Mouse (Mus musculus): Measurements from ENCODE around the gene Ggta1.
A peak's percentile ranks its signal among the peaks of the same experiment; 100 is the strongest.

Gene Ggta1

GRCm38 (mm10) chr2:35462791-35463281 is at the start of gene Ggta1:
Ggta1 (minus strand) TSS chr2:35463231.
- no peak for DNase-seq (ENCODE audit: low spot score)

- no peak for DNase-seq (ENCODE audit: low spot score)
Observed at GRCm38 (mm10) chr2:35512226-35512625, 49.2 kb upstream of the Ggta1 start.

GRCm38 (mm10) chr2:35510920-35511319 is 47.9 kb upstream of the Ggta1 start:
- no peak for DNase-seq (ENCODE audit: low spot score)

GRCm38 (mm10) chr2:35509888-35510287 is 46.9 kb upstream of the Ggta1 start:
- no peak for DNase-seq (ENCODE audit: low spot score)

GRCm38 (mm10) chr2:35509343-35509667 is 46.3 kb upstream of the Ggta1 start:
- no peak for DNase-seq (ENCODE audit: low spot score)

- DNase-seq (ENCODE audit: low spot score), result peak; percentile 52
Observed at GRCm38 (mm10) chr2:35508597-35509342, 45.7 kb upstream of the Ggta1 start.

GRCm38 (mm10) chr2:35507191-35507511 is 44.1 kb upstream of the Ggta1 start:
- DNase-seq (ENCODE audit: low spot score), result peak; percentile 28

- peak; percentile 73 for DNase-seq (ENCODE audit: low spot score)
Observed at GRCm38 (mm10) chr2:35506311-35507190, 43.5 kb upstream of the Ggta1 start.

- DNase-seq (ENCODE audit: low spot score), result no peak
Observed at GRCm38 (mm10) chr2:35505519-35506286, 42.7 kb upstream of the Ggta1 start.

GRCm38 (mm10) chr2:35504417-35504776 is 41.4 kb upstream of the Ggta1 start:
- no peak for DNase-seq (ENCODE audit: low spot score)

GRCm38 (mm10) chr2:35503723-35504416 is 40.8 kb upstream of the Ggta1 start:
- no peak for DNase-seq (ENCODE audit: low spot score)

- DNase-seq (ENCODE audit: low spot score), result no peak
Observed at GRCm38 (mm10) chr2:35503021-35503722, 40.1 kb upstream of the Ggta1 start.

GRCm38 (mm10) chr2:35502561-35502960 is 39.5 kb upstream of the Ggta1 start:
- no peak for DNase-seq (ENCODE audit: low spot score)

GRCm38 (mm10) chr2:35499474-35499873 is 36.4 kb upstream of the Ggta1 start:
- DNase-seq (ENCODE audit: low spot score), result no peak

GRCm38 (mm10) chr2:35498961-35499360 is 35.9 kb upstream of the Ggta1 start:
- DNase-seq (ENCODE audit: low spot score), result no peak

- DNase-seq (ENCODE audit: low spot score), result no peak
Observed at GRCm38 (mm10) chr2:35497662-35498196, 34.7 kb upstream of the Ggta1 start.

GRCm38 (mm10) chr2:35496279-35497013 is 33.4 kb upstream of the Ggta1 start:
- DNase-seq (ENCODE audit: low spot score), result no peak

GRCm38 (mm10) chr2:35495486-35496278 is 32.7 kb upstream of the Ggta1 start:
- no peak for DNase-seq (ENCODE audit: low spot score)

GRCm38 (mm10) chr2:35493566-35493965 is 30.5 kb upstream of the Ggta1 start:
- DNase-seq (ENCODE audit: low spot score), result no peak

- DNase-seq (ENCODE audit: low spot score), result no peak
Observed at GRCm38 (mm10) chr2:35491151-35491550, 28.1 kb upstream of the Ggta1 start.
